Mouse (Mus musculus): ENCODE measurements around the gene Olfr603. TPM values are rescaled to one million over a fixed set of nuclear protein-coding genes. Genes with fewer than 3 reads are reported as not detected.

The Olfr603 gene
- not detected for total RNA-seq (2023)

DNA sequence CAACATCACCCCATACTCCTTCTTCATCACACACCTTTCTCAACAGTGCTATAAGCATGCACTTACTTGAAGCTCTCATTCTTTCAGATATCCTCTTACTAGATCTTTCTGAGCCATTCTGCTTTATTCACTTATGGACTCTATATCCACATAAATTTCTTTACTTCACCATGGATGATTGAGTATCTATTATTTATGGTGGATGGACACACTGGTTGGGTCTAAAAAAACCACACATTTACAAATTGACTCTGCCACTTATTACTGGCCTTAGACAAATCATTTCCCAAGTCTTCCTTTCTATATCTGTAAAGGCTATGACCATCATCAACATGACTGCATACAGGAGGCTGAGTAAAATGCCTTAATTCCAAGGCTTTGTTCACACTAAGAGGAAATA, at the start of gene Olfr603:
Gene Olfr603 (minus strand): TSS at position 101 of the 400 bp plus-strand sequence.

DNA sequence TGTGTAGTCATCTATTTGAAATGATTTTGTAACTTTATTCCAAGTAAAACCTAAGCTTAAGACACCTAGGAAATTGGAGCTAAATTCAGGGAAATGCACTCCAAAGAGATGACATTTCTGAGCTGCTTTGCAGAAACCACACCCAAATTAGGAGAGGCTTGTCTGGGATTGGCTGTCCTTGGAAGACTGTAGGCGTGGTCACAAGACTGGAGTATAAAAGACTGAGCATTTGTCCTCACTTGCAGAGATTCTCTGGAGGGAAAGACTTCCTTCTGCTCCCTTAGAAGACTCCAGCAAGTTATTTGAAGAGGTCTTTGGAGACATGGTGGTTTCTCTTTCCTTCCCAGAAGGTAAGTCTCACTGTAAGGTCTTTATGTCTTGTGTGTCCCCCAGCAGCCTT, 28.8 kb upstream of the Olfr603 start, which contains the start of gene Usp17lc:
Gene Usp17lc (plus strand): TSS at position 301 of the 400 bp plus-strand sequence.

DNA sequence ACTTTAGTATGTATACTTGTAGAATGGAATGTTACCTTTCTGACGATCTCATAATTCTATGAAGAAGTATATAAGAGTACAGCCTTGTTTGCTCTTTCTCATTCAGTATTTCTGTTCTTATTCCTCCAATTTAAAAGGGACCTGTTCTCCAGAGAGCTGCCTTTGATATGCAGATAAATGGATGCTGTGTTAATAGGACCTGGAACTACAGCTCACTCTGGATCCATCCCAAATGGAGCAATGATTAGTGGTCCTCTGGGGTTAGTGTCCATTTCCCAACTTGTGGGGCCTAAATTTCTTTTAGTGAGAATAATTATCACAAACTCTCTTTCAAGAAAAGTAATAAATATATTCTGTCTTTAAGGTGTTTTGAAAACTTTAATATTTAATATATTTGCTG, 23.4 kb downstream of the Olfr603 start, which contains the start of gene Olfr601:
Gene Olfr601 (minus strand): TSS at position 101 of the 400 bp plus-strand sequence.

DNA sequence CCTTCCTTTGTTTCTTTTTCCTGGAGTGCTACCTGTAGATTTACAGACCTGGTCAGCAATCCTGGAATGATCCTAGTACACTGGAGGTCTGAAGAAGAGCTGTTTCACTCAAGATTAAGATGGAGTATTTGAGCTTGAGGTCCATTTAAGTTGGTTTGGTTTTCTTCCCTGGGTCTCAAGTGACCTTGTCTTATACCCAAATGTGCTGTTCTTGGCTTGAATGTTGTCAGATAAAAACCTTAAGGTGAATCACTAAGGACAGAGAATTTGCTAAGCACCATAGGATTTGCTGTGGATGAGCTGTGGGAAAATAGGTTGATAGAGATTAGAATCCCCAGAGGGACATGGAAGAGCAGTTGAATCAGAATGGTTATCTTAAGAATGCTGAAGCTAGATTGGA, 36.4 kb downstream of the Olfr603 start, which contains the start of gene Olfr600:
Gene Olfr600 (minus strand): TSS at position 101 of the 400 bp plus-strand sequence.

DNA sequence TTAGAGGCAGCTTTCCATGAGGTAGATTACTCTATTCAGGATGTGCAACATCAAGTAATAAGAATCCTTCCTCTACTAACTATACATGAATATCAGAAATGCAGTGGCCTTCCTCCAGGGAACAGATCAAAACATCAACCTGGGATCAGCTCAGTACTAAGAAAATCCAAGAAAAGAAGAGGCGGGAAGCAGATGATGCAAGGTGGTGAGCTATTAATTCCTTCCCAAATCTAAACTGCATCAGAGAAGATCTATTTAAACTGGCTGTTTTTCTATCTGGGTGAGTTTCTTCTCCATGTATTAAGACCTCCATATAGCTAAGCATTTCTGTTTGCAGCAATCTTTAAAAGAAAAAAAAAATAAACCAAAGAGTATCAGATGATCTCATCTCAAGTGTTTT, 50.4 kb downstream of the Olfr603 start, which contains the start of gene Olfr599:
Gene Olfr599 (plus strand): TSS at position 301 of the 400 bp plus-strand sequence.

Other genes starting within 250 kb of the Olfr603 start
- not detected for gene Olfr588-ps1, start 245.3 kb downstream of the Olfr603 start, total RNA-seq (2023)
- gene Olfr589, start 229.8 kb downstream of the Olfr603 start, total RNA-seq (2023): not detected
- not detected for gene Olfr591, start 207.8 kb downstream of the Olfr603 start, total RNA-seq (2023)
- gene Olfr592, start 201.4 kb downstream of the Olfr603 start, total RNA-seq (2023): not detected
- not detected for gene Olfr593, start 174.3 kb downstream of the Olfr603 start, total RNA-seq (2023)
- not detected for gene Olfr594, start 169.2 kb downstream of the Olfr603 start, total RNA-seq (2023)
- gene Usp17ld, start 133.7 kb downstream of the Olfr603 start, total RNA-seq (2023): not detected
- gene Olfr596, start 80.5 kb downstream of the Olfr603 start, total RNA-seq (2023): not detected
- gene Olfr597, start 69.9 kb downstream of the Olfr603 start, total RNA-seq (2023): not detected
- not detected for gene Olfr598, start 62.6 kb downstream of the Olfr603 start, total RNA-seq (2023)
- gene Olfr599, start 50.3 kb downstream of the Olfr603 start, total RNA-seq (2023): not detected
- gene Olfr600, start 36.5 kb downstream of the Olfr603 start, total RNA-seq (2023): not detected
- not detected for gene Olfr601, start 23.5 kb downstream of the Olfr603 start, total RNA-seq (2023)
- not detected for gene Usp17lc, start 28.9 kb upstream of the Olfr603 start, total RNA-seq (2023)
- not detected for gene Olfr605, start 59.3 kb upstream of the Olfr603 start, total RNA-seq (2023)
- gene Olfr606, start 62.9 kb upstream of the Olfr603 start, total RNA-seq (2023): not detected
- gene Olfr607, start 78.0 kb upstream of the Olfr603 start, total RNA-seq (2023): under 1 TPM in 1 of 2 experiments, not detected in 1; 0.07 TPM
- gene Olfr608, start 83.7 kb upstream of the Olfr603 start, total RNA-seq (2023): not detected
- gene Olfr609, start 111.9 kb upstream of the Olfr603 start, total RNA-seq (2023): not detected
- gene Olfr610, start 125.9 kb upstream of the Olfr603 start, total RNA-seq (2023): not detected
- gene Olfr611, start 134.7 kb upstream of the Olfr603 start, total RNA-seq (2023): not detected
- not detected for gene Olfr612, start 156.5 kb upstream of the Olfr603 start, total RNA-seq (2023)
- gene Olfr613, start 161.9 kb upstream of the Olfr603 start, total RNA-seq (2023): not detected
- gene Olfr615, start 169.9 kb upstream of the Olfr603 start, total RNA-seq (2023): not detected
- not detected for gene Olfr616, start 183.0 kb upstream of the Olfr603 start, total RNA-seq (2023)
- not detected for gene Olfr617, start 186.9 kb upstream of the Olfr603 start, total RNA-seq (2023)
- not detected for gene Olfr618, start 203.9 kb upstream of the Olfr603 start, total RNA-seq (2023)
- not detected for gene Olfr619, start 214.4 kb upstream of the Olfr603 start, total RNA-seq (2023)
- gene Olfr620, start 226.4 kb upstream of the Olfr603 start, total RNA-seq (2023): not detected

All from neutrophil, adult 83 days (primary cell).